Mouse (Mus musculus) hindbrain, embryonic 10.5 days (tissue): Measurements from ENCODE around the gene Zfp12. TPM values are rescaled to one million over a fixed set of nuclear protein-coding genes. Genes with fewer than 3 reads are reported as not detected.

Experiments
- DNase-seq: peaks from one replicate; pipeline ENCODE4 v3.0.0-alpha.2; 2017; ENCODE audit warnings: low spot score
- H3K27ac ChIP-seq: fragments of 300-500 bp; sonication (generic); 2 replicates; pipeline ENCODE4 v1.5.1; 2016; ENCODE audit warnings: mild to moderate bottlenecking, moderate library complexity
- H3K27me3 ChIP-seq: fragments of 300-500 bp; sonication (generic); 2 replicates; pipeline ENCODE4 v1.6.1; 2016; ENCODE audit warnings: mild to moderate bottlenecking; ENCODE audit not compliant: poor library complexity, insufficient read depth, severe bottlenecking
- H3K36me3 ChIP-seq: fragments of 300-500 bp; sonication (generic); 2 replicates; pipeline ENCODE4 v1.6.1; 2016; ENCODE audit warnings: mild to moderate bottlenecking, moderate library complexity
- H3K4me1 ChIP-seq: fragments of 300-500 bp; sonication (generic); replicated peaks from 2 replicates; pipeline ENCODE4 v1.6.1; 2016; ENCODE audit warnings: mild to moderate bottlenecking
- H3K4me3 ChIP-seq: fragments of 300-500 bp; sonication (generic); 2 replicates; pipeline ENCODE4 v1.5.1; 2016; ENCODE audit warnings: mild to moderate bottlenecking, moderate library complexity
- H3K9me3 ChIP-seq: fragments of 300-500 bp; sonication (generic); 2 replicates; pipeline ENCODE4 v1.6.1; 2016; ENCODE audit warnings: mild to moderate bottlenecking, moderate library complexity
- WGBS: fragments of 180-500 bp; shearing (Covaris S2); methylation state at CpG from one replicate; pipeline ENCODE4 v1.1.7; 2016; 5-methylcytosine and 5-hydroxymethylcytosine counted together
- polyA plus RNA-seq: library from polyadenylated mRNA; unstranded; fragments of >200 nt; fragmentation: Nextera tagmentation; extraction: Ambion mirVana; gene quantifications from 2 replicates; pipeline ENCODE4 v1.2.1, GENCODE M21; 2016

Gene Zfp12
- polyA plus RNA-seq, 1 experiment from 2014 or later = 19.9 TPM

GRCm38 (mm10) chr5:143295330-143295729, 60.4 kb downstream of the Zfp12 start:
- Histone ChIP-seq H3K4me3 (no peak overlapping the region), H3K36me3 (peaks cover 37% of the 10 kb centered on the region), H3K4me1 (peaks cover 15% of the 10 kb centered on the region), H3K27ac (no peak overlapping the region), H3K27me3 (peaks cover 50% of the 10 kb centered on the region), H3K9me3 (0 out of 2 replicates have a peak, but pooled peaks cover 4% of the 10 kb centered on the region)
- 94% methylated on average over 2 of the region's 2 CpGs for WGBS
- no peak for DNase-seq

DNA sequence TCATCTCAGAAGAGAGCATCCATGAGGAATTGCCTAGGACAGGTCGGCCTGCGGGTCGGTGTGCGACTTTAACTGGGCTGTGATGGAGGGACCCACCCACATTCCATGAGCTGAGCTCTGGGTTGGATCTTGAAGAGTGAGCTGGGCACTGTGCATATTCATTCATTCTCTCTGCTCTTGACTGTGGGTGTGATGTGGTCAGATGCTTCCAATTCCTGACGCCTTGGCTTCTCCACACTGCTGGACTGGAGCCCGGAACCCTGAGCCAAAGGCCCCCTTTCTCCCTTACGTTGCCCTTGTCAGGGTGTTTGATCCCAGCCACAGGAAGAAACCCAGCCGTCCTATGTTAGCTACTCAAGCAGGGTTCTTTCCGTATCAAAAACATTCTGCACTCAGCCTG, 63.0 kb downstream of the Zfp12 start:
- WGBS = 93% methylated on average over 9 of the region's 9 CpGs
- Histone ChIP-seq H3K4me1 (peaks cover 10% of the 10 kb centered on the region), H3K9me3 (0 out of 2 replicates have a peak, but pooled peaks cover 4% of the 10 kb centered on the region), H3K36me3 (peaks cover 63% of the 10 kb centered on the region), H3K27me3 (peaks cover 23% of the 10 kb centered on the region), H3K27ac (no peak overlapping the region), H3K4me3 (no peak overlapping the region)
- no peak for DNase-seq

DNA sequence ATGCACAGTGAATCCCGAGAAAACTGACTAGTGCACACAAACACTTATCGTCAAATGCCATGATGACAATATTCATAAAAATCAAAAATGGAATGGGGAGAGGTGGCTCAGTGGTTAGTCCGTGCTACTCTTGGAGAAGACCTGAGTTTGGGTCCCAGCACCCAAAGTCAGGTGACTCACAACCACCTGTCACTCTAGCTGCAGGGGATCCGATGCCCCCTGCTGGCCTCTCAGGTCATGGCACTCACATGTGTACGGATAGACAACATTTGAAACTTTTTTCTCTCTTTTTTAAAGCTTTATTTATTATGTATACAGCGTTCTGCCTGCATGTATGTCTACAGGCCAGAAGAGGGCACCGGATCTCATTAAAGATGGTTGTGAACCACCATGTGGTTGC, 63.4 kb downstream of the Zfp12 start:
- no peak for DNase-seq
- peaks cover 19% of the 10 kb centered on the region for H3K27me3 ChIP-seq

More for the DNA sequence above, 63.4 kb downstream of the Zfp12 start:
- H3K4me3 ChIP-seq = no peak overlapping the region
- H3K36me3 ChIP-seq = peaks cover 67% of the 10 kb centered on the region
- peaks cover 6% of the 10 kb centered on the region for H3K4me1 ChIP-seq
- no peak overlapping the region for H3K27ac ChIP-seq
- 92% methylated on average over 7 of the region's 7 CpGs for WGBS
- 0 out of 2 replicates have a peak, but pooled peaks cover 4% of the 10 kb centered on the region for H3K9me3 ChIP-seq

Other genes starting within 250 kb of the Zfp12 start
- 44.2 and 44.3 TPM in 2 replicates for gene Rnf216, start 122.2 kb upstream of the Zfp12 start, polyA plus RNA-seq
- 0.04 and 0.08 TPM in 2 replicates for gene Olfr718-ps1, start 87.6 kb upstream of the Zfp12 start, polyA plus RNA-seq
- 13.3 and 13.7 TPM in 2 replicates for gene Rbak, start 54.4 kb upstream of the Zfp12 start, polyA plus RNA-seq
- 0.07 TPM in 1 of 2 replicates, not detected in the other for gene Spdye4b, start 54.1 kb upstream of the Zfp12 start, polyA plus RNA-seq
- not detected in 2 replicates for gene Spdye4a, start 8.3 kb upstream of the Zfp12 start, polyA plus RNA-seq
- gene Zfp316, start 34.9 kb downstream of the Zfp12 start, polyA plus RNA-seq = 3.9 and 6.6 TPM in 2 replicates
- gene Zfp853, start 58.5 kb downstream of the Zfp12 start, polyA plus RNA-seq = not detected in 2 replicates
- 64.3 and 65.3 TPM in 2 replicates for gene E130309D02Rik, start 80.2 kb downstream of the Zfp12 start, polyA plus RNA-seq
- gene Zdhhc4, start 94.1 kb downstream of the Zfp12 start, polyA plus RNA-seq = 75.7 and 85.7 TPM in 2 replicates
- 0.07 and 0.18 TPM in 2 replicates for gene Grid2ip, start 122.2 kb downstream of the Zfp12 start, polyA plus RNA-seq
- 179 and 188 TPM in 2 replicates for gene Kdelr2, start 168.7 kb downstream of the Zfp12 start, polyA plus RNA-seq
- gene Daglb, start 229.4 kb downstream of the Zfp12 start, polyA plus RNA-seq = 15.6 and 16.7 TPM in 2 replicates